Mouse (Mus musculus) megakaryocyte, adult 5-6 weeks (primary cell): ENCODE data around the gene Lrrc8d. TPM values are rescaled to one million over a fixed set of nuclear protein-coding genes. Genes with fewer than 3 reads are reported as not detected.
A peak's percentile ranks its signal among the peaks of the same experiment; 100 is the strongest.

ENCODE experiments used
- ATAC-seq: 2 replicates; pipeline ENCODE4 v1.8.0; 2016; ENCODE audit warnings: mild to moderate bottlenecking, inconsistent platforms; ENCODE audit not compliant: poor library complexity, severe bottlenecking
- total RNA-seq, 2 experiments: library from RNA; stranded (forward) in 1 of 2; stranded (reverse) in 1 of 2; fragments of 153-499, 151-499 nt in 1 of 2; fragments of 221-1000, 200-1000 nt in 1 of 2; gene quantifications; 2 replicates each; pipeline versions ENCODE4 v1.2.3 to v1.2.4; 2015 to 2017

The Lrrc8d gene
- total RNA-seq, 2 experiments from 2014 or later: 38.6 to 88.1 TPM

- ATAC-seq: no peak
These were observed 109.3 kb downstream of the Lrrc8d start for GRCm38 (mm10) chr5:105809056-105809455.

- ATAC-seq: no peak
These were observed 113.3 kb downstream of the Lrrc8d start for GRCm38 (mm10) chr5:105813036-105813435.

- ATAC-seq: no peak
These were observed 114.2 kb downstream of the Lrrc8d start for GRCm38 (mm10) chr5:105813974-105814373.

- ATAC-seq: no peak
These were observed 116.3 kb downstream of the Lrrc8d start for GRCm38 (mm10) chr5:105816118-105816517.

- no peak for ATAC-seq
These were observed 117.6 kb downstream of the Lrrc8d start for GRCm38 (mm10) chr5:105817248-105817976.

GRCm38 (mm10) chr5:105818411-105818810, 118.6 kb downstream of the Lrrc8d start:
- ATAC-seq: no peak

GRCm38 (mm10) chr5:105821390-105821789, 121.6 kb downstream of the Lrrc8d start:
- ATAC-seq: no peak

GRCm38 (mm10) chr5:105822521-105823498, 123.0 kb downstream of the Lrrc8d start:
- ATAC-seq: no peak

GRCm38 (mm10) chr5:105824282-105824681, 124.5 kb downstream of the Lrrc8d start:
- no peak for ATAC-seq

- no peak for ATAC-seq
These were observed 125.1 kb downstream of the Lrrc8d start for GRCm38 (mm10) chr5:105824827-105825226.

- ATAC-seq: no peak
These were observed 127.2 kb downstream of the Lrrc8d start for GRCm38 (mm10) chr5:105826916-105827510.

- no peak for ATAC-seq
These were observed 128.3 kb downstream of the Lrrc8d start for GRCm38 (mm10) chr5:105828050-105828449.

- no peak for ATAC-seq
These were observed 129.3 kb downstream of the Lrrc8d start for GRCm38 (mm10) chr5:105829008-105829586.

- ATAC-seq: no peak
These were observed 132.4 kb downstream of the Lrrc8d start for GRCm38 (mm10) chr5:105832140-105832539.

GRCm38 (mm10) chr5:105833923-105834322, 134.2 kb downstream of the Lrrc8d start:
- ATAC-seq: peak; percentile 56

GRCm38 (mm10) chr5:105836006-105836405, 136.2 kb downstream of the Lrrc8d start:
- no peak for ATAC-seq

GRCm38 (mm10) chr5:105839740-105840310, 140.1 kb downstream of the Lrrc8d start:
- no peak for ATAC-seq

- peak; percentile 91 for ATAC-seq
These were observed 144.4 kb downstream of the Lrrc8d start for GRCm38 (mm10) chr5:105844044-105844753.

- ATAC-seq: no peak
These were observed 145.3 kb downstream of the Lrrc8d start for GRCm38 (mm10) chr5:105845041-105845440.

- ATAC-seq: no peak
These were observed 148.0 kb downstream of the Lrrc8d start for GRCm38 (mm10) chr5:105847726-105848125.
